8 mouse cellular contexts compared by ENCODE assay signal in the genomic region with DNA sequence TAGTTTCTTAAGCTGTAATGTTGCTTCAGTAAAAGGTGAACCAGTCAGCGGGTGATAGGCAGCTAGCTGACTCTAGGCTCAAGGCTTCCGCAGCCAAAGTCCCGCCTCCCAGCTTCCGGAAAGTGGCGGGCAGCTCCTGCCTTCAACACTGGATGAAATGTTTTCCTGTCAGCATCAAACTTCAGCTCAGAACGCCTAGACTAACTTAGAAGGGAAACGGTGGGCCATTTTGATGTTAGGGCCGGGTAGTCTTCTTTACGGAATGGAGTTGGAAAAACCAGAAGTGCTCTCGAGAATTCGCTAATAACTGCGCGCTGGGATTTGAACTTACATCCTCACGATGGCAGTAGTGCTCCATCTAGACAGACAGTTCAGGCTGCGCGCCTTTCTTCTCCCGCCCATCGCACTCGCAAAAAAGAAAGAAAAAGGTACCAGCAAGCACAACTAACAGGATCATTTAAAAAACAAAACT.
DNase-seq lines count a peak whose midpoint lies in the region; ATAC-seq and TF ChIP-seq lines count a peak whose summit lies in the region.

No protein-coding gene starts in this region.

- no peak for ATAC-seq in lung, embryonic 15.5 days (ENCODE audit: borderline replicate concordance, extremely low read depth, low FRiP score, low TSS enrichment)
- peak; percentile 75 for ATAC-seq in forebrain, postnatal 0 days
- ATAC-seq in intestine, postnatal 0 days: peak; percentile 58
- ATAC-seq in midbrain, embryonic 11.5 days (ENCODE audit: low FRiP score): no peak; the same call in 1 of the 2 replicates

- no peak overlapping the region; the same call in 1 of the 2 replicates for H3K27ac ChIP-seq in lung, embryonic 15.5 days
- 0 out of 2 replicates have a peak overlapping the region, but pooled peaks have one; percentile 54 for H3K27ac ChIP-seq in forebrain, postnatal 0 days (ENCODE audit: low read depth, low read length)
- no peak overlapping the region for H3K27ac ChIP-seq in intestine, postnatal 0 days (ENCODE audit: low read depth, low read length)
- H3K27ac ChIP-seq in midbrain, embryonic 11.5 days (ENCODE audit: low read depth, low read length): no peak overlapping the region

- H3K4me2 ChIP-seq in lung, embryonic 15.5 days: no peak overlapping the region
- no peak overlapping the region for H3K4me2 ChIP-seq in forebrain, postnatal 0 days (ENCODE audit: low read depth)
- no peak overlapping the region for H3K4me2 ChIP-seq in intestine, postnatal 0 days (replicated peaks; ENCODE audit: low read depth)
- no peak overlapping the region for H3K4me2 ChIP-seq in midbrain, embryonic 11.5 days

- no peak overlapping the region for H3K9ac ChIP-seq in lung, embryonic 15.5 days
- no peak overlapping the region for H3K9ac ChIP-seq in forebrain, postnatal 0 days
- H3K9ac ChIP-seq in intestine, postnatal 0 days (ENCODE audit: low read depth, low read length): no peak overlapping the region
- H3K9ac ChIP-seq in midbrain, embryonic 11.5 days (ENCODE audit: low read length): no peak overlapping the region

- H3K4me1 ChIP-seq in lung, embryonic 15.5 days: no peaks in the 10 kb centered on the region
- H3K4me1 ChIP-seq in forebrain, postnatal 0 days (ENCODE audit: insufficient read depth): no peaks in the 10 kb centered on the region
- no peaks in the 10 kb centered on the region for H3K4me1 ChIP-seq in intestine, postnatal 0 days (replicated peaks; ENCODE audit: control insufficient read depth, insufficient read depth, low read length)
- H3K4me1 ChIP-seq in midbrain, embryonic 11.5 days (ENCODE audit: control insufficient read depth, insufficient read depth, low read length): no peaks in the 10 kb centered on the region

- TF ChIP-seq CTCF in forebrain, postnatal 0 days (IDR thresholded peaks at IDR 0.05; ENCODE audit: low read depth): peak; percentile 48
- peak; percentile 68 for TF ChIP-seq CTCF in intestine, postnatal 0 days (IDR thresholded peaks at IDR 0.05; ENCODE audit: low read depth)

- WGBS in lung, embryonic 15.5 days: 77% methylated on average over 19 of the region's 19 CpGs
- WGBS in forebrain, postnatal 0 days: 60% methylated on average over 19 of the region's 19 CpGs
- WGBS in intestine, postnatal 0 days: 62% methylated on average over 19 of the region's 19 CpGs
- WGBS in midbrain, embryonic 11.5 days: 60% methylated on average over 19 of the region's 19 CpGs

- H3K27me3 ChIP-seq in lung, embryonic 15.5 days: no peaks in the 10 kb centered on the region
- no peaks in the 10 kb centered on the region for H3K27me3 ChIP-seq in forebrain, postnatal 0 days (ENCODE audit: insufficient read depth, low read length)
- H3K27me3 ChIP-seq in intestine, postnatal 0 days (replicated peaks; ENCODE audit: control insufficient read depth, insufficient read depth, low read length): no peaks in the 10 kb centered on the region
- no peaks in the 10 kb centered on the region for H3K27me3 ChIP-seq in midbrain, embryonic 11.5 days (ENCODE audit: control insufficient read depth, insufficient read depth, low read length)

- no peaks in the 10 kb centered on the region for H3K9me3 ChIP-seq in lung, embryonic 15.5 days
- no peaks in the 10 kb centered on the region for H3K9me3 ChIP-seq in forebrain, postnatal 0 days (ENCODE audit: low read length)
- no peaks in the 10 kb centered on the region for H3K9me3 ChIP-seq in intestine, postnatal 0 days (ENCODE audit: control insufficient read depth)
- no peaks in the 10 kb centered on the region for H3K9me3 ChIP-seq in midbrain, embryonic 11.5 days (ENCODE audit: control insufficient read depth, low read length)

- H3K4me3 ChIP-seq in lung, embryonic 15.5 days: peak overlapping the region; percentile 24
- H3K4me3 ChIP-seq in forebrain, postnatal 0 days (ENCODE audit: low read depth, low read length): 0 out of 2 replicates have a peak overlapping the region, but pooled peaks have one; percentile 17
- peak overlapping the region; percentile 16; the same call in 1 of the 2 replicates for H3K4me3 ChIP-seq in intestine, postnatal 0 days (ENCODE audit: low read depth, low read length)
- no peak overlapping the region for H3K4me3 ChIP-seq in midbrain, embryonic 11.5 days (ENCODE audit: low read depth, low read length)

- H3K36me3 ChIP-seq in lung, embryonic 15.5 days: 0 out of 2 replicates have a peak, but pooled peaks cover 3% of the 10 kb centered on the region
- no peaks in the 10 kb centered on the region for H3K36me3 ChIP-seq in forebrain, postnatal 0 days (ENCODE audit: insufficient read depth)
- no peaks in the 10 kb centered on the region; the same call in none of the 2 replicates for H3K36me3 ChIP-seq in intestine, postnatal 0 days (ENCODE audit: control insufficient read depth, insufficient read depth)
- H3K36me3 ChIP-seq in midbrain, embryonic 11.5 days (ENCODE audit: control insufficient read depth, insufficient read depth, low read length): no peaks in the 10 kb centered on the region

- DNase-seq in adrenal gland, adult 8-10 months: peak; percentile 54
- DNase-seq in adrenal gland, postnatal 4 days (ENCODE audit: low spot score in 2 of 2): no peak
- DNase-seq in lung, postnatal 14 days: no peak
- peak; percentile 85 for DNase-seq in forebrain, postnatal 0 days
- DNase-seq in midbrain, embryonic 11.5 days (ENCODE audit: low spot score, missing footprints): peak; percentile 90
- peak; percentile 30 for DNase-seq in testis, postnatal 14 days (ENCODE audit: low spot score)

Comparison
In these comparisons a context has a peak if more than half of its experiments do, and no peak if none do; other contexts are left out.
1. DNase-seq: peak in adrenal gland, adult 8-10 months (single experiment), forebrain, postnatal 0 days (single experiment), midbrain, embryonic 11.5 days (single experiment) and testis, postnatal 14 days (single experiment); none in adrenal gland, postnatal 4 days (0 of 2) and lung, postnatal 14 days (single experiment).
2. ATAC-seq: peak in forebrain, postnatal 0 days (single experiment) and intestine, postnatal 0 days (single experiment); none in lung, embryonic 15.5 days (single experiment) and midbrain, embryonic 11.5 days (single experiment).